Comparison of ENCODE assay signal across 13 mouse cellular contexts in the genomic region with DNA sequence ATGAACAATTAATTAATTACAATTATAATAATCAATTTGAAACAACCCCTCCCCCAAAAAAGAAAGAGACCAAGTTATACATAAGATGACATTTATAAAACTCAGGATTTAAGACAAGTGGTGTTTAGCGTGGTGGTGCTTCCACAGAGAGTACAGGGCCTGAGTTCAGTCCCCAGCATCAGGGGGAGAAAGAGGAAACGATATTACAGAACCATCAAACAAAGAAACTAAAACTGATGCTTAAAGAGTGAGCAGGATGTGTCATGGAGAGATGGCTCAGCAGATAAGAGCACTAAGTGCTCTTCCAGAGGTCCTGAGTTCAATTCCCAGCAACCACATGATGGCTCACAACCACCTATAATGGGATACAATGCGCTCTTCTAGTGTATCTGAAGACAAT. TPM values are rescaled to one million over a fixed set of nuclear protein-coding genes. Genes with fewer than 3 reads are reported as not detected.
DNase-seq lines count a peak whose midpoint lies in the region; ATAC-seq and TF ChIP-seq lines count a peak whose summit lies in the region.
"Had no signal": no experiment of that assay in that cellular context is flagged by ENCODE, and none has a peak within 500 bp of the region (broad histone marks: within the 10 kb centered on the region; RNA-seq: fewer than 3 reads in every experiment).

No protein-coding gene starts in this region.

- 70% methylated on average over 3 of the region's 3 CpGs for WGBS in forebrain, embryonic 15.5 days
- 68% methylated on average over 3 of the region's 3 CpGs for WGBS in forebrain, postnatal 0 days

- 0 out of 2 replicates have a peak, but pooled peaks have one; percentile 13 for ATAC-seq in forebrain, embryonic 15.5 days (replicated peaks)
- no peak for ATAC-seq in forebrain, postnatal 0 days
- peak; percentile 63 for ATAC-seq in common myeloid progenitor, adult 5-6 weeks (replicated peaks; ENCODE audit: low read depth, poor library complexity, severe bottlenecking)
- ATAC-seq: activated CD4-positive, CD25-positive, alpha-beta regulatory T cell, adult 4 months had no signal

- no peak overlapping the region for H3K27ac ChIP-seq in forebrain, embryonic 15.5 days (replicated peaks)
- no peak overlapping the region for H3K27ac ChIP-seq in forebrain, postnatal 0 days (ENCODE audit: low read depth, low read length)
- H3K27ac ChIP-seq: forebrain, embryonic 10.5 days; hindbrain, embryonic 12.5 days; hindbrain, embryonic 15.5 days had no signal

- H3K9ac ChIP-seq in forebrain, embryonic 15.5 days (replicated peaks) = no peak overlapping the region
- H3K9ac ChIP-seq in forebrain, postnatal 0 days = no peak overlapping the region
- H3K9ac ChIP-seq: forebrain, embryonic 13.5 days; heart, embryonic 12.5 days; hindbrain, embryonic 12.5 days; hindbrain, embryonic 15.5 days had no signal

- no peak for DNase-seq in forebrain, postnatal 0 days
- peak; percentile 8 for DNase-seq in 3T3-L1 (ENCODE audit: low read depth, low spot score)
- no peak for DNase-seq in layer of hippocampus, postnatal 14 days (ENCODE audit: low spot score in 2 of 2)
- DNase-seq in adrenal gland, adult 18-20 months (ENCODE audit: low spot score in 2 of 2) = no peak
- DNase-seq: cerebellum, adult 9-10 months had no signal

- H3K4me1 ChIP-seq in forebrain, embryonic 15.5 days = no peaks in the 10 kb centered on the region
- H3K4me1 ChIP-seq in forebrain, postnatal 0 days (ENCODE audit: insufficient read depth) = no peaks in the 10 kb centered on the region
- H3K4me1 ChIP-seq: heart, embryonic 12.5 days had no signal

- H3K36me3 ChIP-seq in forebrain, embryonic 15.5 days = no peaks in the 10 kb centered on the region
- no peaks in the 10 kb centered on the region for H3K36me3 ChIP-seq in forebrain, postnatal 0 days (ENCODE audit: insufficient read depth)
- H3K36me3 ChIP-seq: forebrain, embryonic 10.5 days; heart, embryonic 12.5 days; hindbrain, embryonic 12.5 days; hindbrain, embryonic 15.5 days had no signal

- H3K4me3 ChIP-seq in forebrain, embryonic 15.5 days = no peak overlapping the region
- no peak overlapping the region for H3K4me3 ChIP-seq in forebrain, postnatal 0 days (ENCODE audit: low read depth, low read length)
- H3K4me3 ChIP-seq: forebrain, embryonic 10.5 days; forebrain, embryonic 13.5 days; heart, embryonic 12.5 days; hindbrain, embryonic 12.5 days; hindbrain, embryonic 15.5 days had no signal

- no peak for TF ChIP-seq CTCF in forebrain, postnatal 0 days (IDR thresholded peaks at IDR 0.05; ENCODE audit: low read depth)

- H3K4me2 ChIP-seq in forebrain, embryonic 15.5 days (replicated peaks) = no peak overlapping the region
- no peak overlapping the region for H3K4me2 ChIP-seq in forebrain, postnatal 0 days (ENCODE audit: low read depth)
- H3K4me2 ChIP-seq: forebrain, embryonic 13.5 days; hindbrain, embryonic 12.5 days; hindbrain, embryonic 15.5 days had no signal

- H3K27me3 ChIP-seq in forebrain, embryonic 15.5 days = no peaks in the 10 kb centered on the region
- no peaks in the 10 kb centered on the region for H3K27me3 ChIP-seq in forebrain, postnatal 0 days (ENCODE audit: insufficient read depth, low read length)
- H3K27me3 ChIP-seq: forebrain, embryonic 13.5 days; heart, embryonic 12.5 days; hindbrain, embryonic 12.5 days; hindbrain, embryonic 15.5 days had no signal

- H3K9me3 ChIP-seq in forebrain, embryonic 15.5 days = no peaks in the 10 kb centered on the region
- no peaks in the 10 kb centered on the region for H3K9me3 ChIP-seq in forebrain, postnatal 0 days (ENCODE audit: low read length)
- H3K9me3 ChIP-seq: forebrain, embryonic 10.5 days; forebrain, embryonic 13.5 days; heart, embryonic 12.5 days; hindbrain, embryonic 12.5 days; hindbrain, embryonic 15.5 days had no signal

RNA-seq across cellular contexts. Expression of gene Pgrmc1, which starts 45.3 kb away (rescaled TPM):
- 475 and 528 TPM in 2 replicates for polyA plus RNA-seq in forebrain, embryonic 15.5 days (2015; fragmentation: Nextera tagmentation; extraction: Ambion mirVana)
- 484 and 488 TPM in 2 replicates for total RNA-seq in forebrain, postnatal 0 days (2014; rRNA removed)
- polyA plus RNA-seq in forebrain, postnatal 0 days (2015; fragmentation: Nextera tagmentation; extraction: Ambion mirVana) = 573 and 690 TPM in 2 replicates
- 72.3 and 76.6 TPM in 2 replicates for total RNA-seq in common myeloid progenitor, adult 5-6 weeks (2017)
- 100 to 1,000 TPM; 276 to 278 TPM for total RNA-seq in layer of hippocampus, postnatal 14 days (2021)
- 100 to 1,000 TPM; 295 to 585 TPM for total RNA-seq in adrenal gland, adult 18-20 months (2021)
